In genomic region chr16:94369596-94370172, GRCm38 (mm10) we compare ENCODE assay signal across 8 mouse cellular contexts. TPM values are rescaled to one million over a fixed set of nuclear protein-coding genes. Genes with fewer than 3 reads are reported as not detected.
DNase-seq lines count a peak whose midpoint lies in the region; ATAC-seq and TF ChIP-seq lines count a peak whose summit lies in the region.

No protein-coding gene starts in this region.

- peak overlapping the region; percentile 30 for H3ac ChIP-seq in myocyte (ENCODE audit: control insufficient read depth, insufficient read length)

- peaks cover 5% of the 10 kb centered on the region for H3K4me1 ChIP-seq in testis, adult 2 months (ENCODE audit: control insufficient read depth, insufficient read depth, low read length)

- TF ChIP-seq POLR2A in testis, adult 2 months (IDR thresholded peaks at IDR 0.05; ENCODE audit: control insufficient read depth, low read depth, low read length), result no peak
- no peak for TF ChIP-seq POLR2A in myocyte (IDR thresholded peaks at IDR 0.05; ENCODE audit: insufficient read length, low read depth)

- H3K27ac ChIP-seq in testis, adult 2 months (ENCODE audit: control insufficient read depth, insufficient read depth, low read depth, low read length), result peak overlapping the region; percentile 92

- peak; percentile 16 to 54 for DNase-seq in cerebellum, adult 18-20 months
- DNase-seq in cerebellum, postnatal 4 days (ENCODE audit: low spot score in 2 of 2), result no peak
- no peak for DNase-seq in testis, postnatal 10 days (ENCODE audit: low spot score)
- DNase-seq in urinary bladder, postnatal 10 days (ENCODE audit: low spot score), result no peak
- DNase-seq in frontal cortex, postnatal 25 days (ENCODE audit: low spot score in 2 of 2), result no peak

- no peak for TF ChIP-seq CTCF in testis, adult 2 months (IDR thresholded peaks at IDR 0.05; ENCODE audit: control insufficient read depth, insufficient read depth, insufficient replicate concordance, low read depth, low read length)

- H3K36me3 ChIP-seq in testis, adult 2 months (ENCODE audit: control insufficient read depth, insufficient read depth, low read length), result no peaks in the 10 kb centered on the region
- no peaks in the 10 kb centered on the region for H3K36me3 ChIP-seq in myocyte (ENCODE audit: control insufficient read depth, insufficient read depth)

- H3K27me3 ChIP-seq in testis, adult 2 months (ENCODE audit: control insufficient read depth, insufficient read depth, low read length), result no peaks in the 10 kb centered on the region
- H3K27me3 ChIP-seq in myocyte (ENCODE audit: control insufficient read depth, insufficient read depth, insufficient read length), result no peaks in the 10 kb centered on the region

- ATAC-seq in inflammation-experienced regulatory T-cells, adult 6 months, result peak; percentile 4

- peaks cover 33% of the 10 kb centered on the region for H3K79me2 ChIP-seq in myocyte (ENCODE audit: control insufficient read depth, insufficient read depth)

- peak overlapping the region; percentile 89 for H3K4me3 ChIP-seq in testis, adult 2 months (ENCODE audit: control insufficient read depth, low read depth, low read length)
- H3K4me3 ChIP-seq in myocyte, result peak overlapping the region; percentile 61

- H3K4me2 ChIP-seq in myocyte (ENCODE audit: low read depth), result peak overlapping the region; percentile 91

TF ChIP-seq in myocyte, 11 proteins besides CTCF, POLR2A, EP300 and RAD21:
- TF ChIP-seq TCF3 (IDR thresholded peaks at IDR 0.05; ENCODE audit: insufficient read length, low read depth) (no peak), SRF (IDR thresholded peaks at IDR 0.05; ENCODE audit: control insufficient read depth, insufficient read length, low read depth) (no peak), TCF12 (IDR thresholded peaks at IDR 0.05; ENCODE audit: insufficient read depth, poor library complexity, severe bottlenecking) (no peak), MAX (IDR thresholded peaks at IDR 0.05; ENCODE audit: low read depth) (no peak)

RNA-seq across cellular contexts. Expression of gene Ttc3, which starts 0.7 kb away (rescaled TPM):
- polyA plus RNA-seq in testis, adult 2 months (2012; rRNA removed), result 10.2 and 10.7 TPM in 2 replicates
- 100 to 1,000 TPM in 1 of 3 experiments, 10 to 100 TPM in 2; 30.0 to 103 (median 89.3) TPM for polyA plus RNA-seq in inflammation-experienced regulatory T-cells, adult 6 months (2017; shearing (Covaris generic))
- 25.0 TPM for polyA plus RNA-seq in myocyte (2012; fragmentation: generic; extraction: Trizol)

RNA-seq across cellular contexts. Expression of gene Pigp, which starts 2.0 kb away (rescaled TPM):
- polyA plus RNA-seq in testis, adult 2 months (2012; rRNA removed), result 14.3 and 19.4 TPM in 2 replicates
- polyA plus RNA-seq in inflammation-experienced regulatory T-cells, adult 6 months (2017; shearing (Covaris generic)), result 10 to 100 TPM; 47.3 to 96.8 (median 94.1) TPM
- polyA plus RNA-seq in myocyte (2012; fragmentation: generic; extraction: Trizol), result 63.2 TPM

RNA-seq across cellular contexts. Expression of gene Ripply3, which starts 41.5 kb away (rescaled TPM):
- 0.06 TPM in 1 of 2 replicates, not detected in the other for polyA plus RNA-seq in testis, adult 2 months (2012; rRNA removed)
- under 1 TPM; 0.39 to 0.81 (median 0.77) TPM for polyA plus RNA-seq in inflammation-experienced regulatory T-cells, adult 6 months (2017; shearing (Covaris generic))
- polyA plus RNA-seq in myocyte (2012; fragmentation: generic; extraction: Trizol), result 0.08 TPM

RNA-seq across cellular contexts. Expression of gene Hlcs, which starts 56.3 kb away (rescaled TPM):
- polyA plus RNA-seq in testis, adult 2 months (2012; rRNA removed), result 3.5 TPM in 2 replicates
- 1 to 10 TPM; 4.3 to 9.7 (median 9.1) TPM for polyA plus RNA-seq in inflammation-experienced regulatory T-cells, adult 6 months (2017; shearing (Covaris generic))
- 3.2 TPM for polyA plus RNA-seq in myocyte (2012; fragmentation: generic; extraction: Trizol)

Comparison
In these comparisons a context has a peak if more than half of its experiments do, and no peak if none do; other contexts are left out.
1. DNase-seq: peak in cerebellum, adult 18-20 months (2 of 2); none in cerebellum, postnatal 4 days (0 of 2), testis, postnatal 10 days (single experiment), urinary bladder, postnatal 10 days (single experiment) and frontal cortex, postnatal 25 days (0 of 2).